Mouse (Mus musculus) intestine, embryonic 14.5 days (tissue): ENCODE results near the gene Rbm39. TPM values are rescaled to one million over a fixed set of nuclear protein-coding genes. Genes with fewer than 3 reads are reported as not detected.

Experiments used
- ATAC-seq: fragments of 200-750 bp; cut with Nextera tagmentation; replicated peaks from 2 replicates; pipeline ENCODE4 v1.8.0; 2017; ENCODE audit warnings: low read depth, moderate number of reproducible peaks, moderate TSS enrichment, moderate library complexity; ENCODE audit not compliant: low FRiP score, low TSS enrichment
- DNase-seq: peaks from one replicate; pipeline ENCODE4 v3.0.0-alpha.2; 2018; ENCODE audit warnings: low spot score
- H3K27ac ChIP-seq: fragments of 300-500 bp; sonication (generic); 2 replicates; pipeline ENCODE4 v1.5.1; 2014; ENCODE audit warnings: low read depth, mild to moderate bottlenecking, control low read depth
- H3K27me3 ChIP-seq: fragments of 300-500 bp; sonication (generic); replicated peaks from 2 replicates; pipeline ENCODE4 v1.6.1; 2014; ENCODE audit warnings: low read length, control low read depth; ENCODE audit not compliant: control insufficient read depth, insufficient read depth
- H3K36me3 ChIP-seq: fragments of 300-500 bp; sonication (generic); 2 replicates; pipeline ENCODE4 v1.6.1; 2014; ENCODE audit warnings: low read length, control low read depth; ENCODE audit not compliant: control insufficient read depth, insufficient read depth
- H3K4me1 ChIP-seq: fragments of 300-500 bp; sonication (generic); replicated peaks from 2 replicates; pipeline ENCODE4 v1.6.1; 2014; ENCODE audit warnings: low read length, control low read depth, mixed read lengths; ENCODE audit not compliant: control insufficient read depth, insufficient read depth
- H3K4me2 ChIP-seq: fragments of 300-500 bp; sonication (generic); 2 replicates; pipeline ENCODE4 v1.6.1; 2014; ENCODE audit warnings: low read length
- H3K4me3 ChIP-seq: fragments of 300-500 bp; sonication (generic); 2 replicates; pipeline ENCODE4 v1.5.1; 2014; ENCODE audit warnings: low read depth, low read length, control low read depth, mixed read lengths
- H3K9ac ChIP-seq: fragments of 300-500 bp; sonication (generic); 2 replicates; pipeline ENCODE4 v1.6.1; 2014; ENCODE audit warnings: mild to moderate bottlenecking, low read length
- H3K9me3 ChIP-seq: fragments of 300-500 bp; sonication (generic); 2 replicates; pipeline ENCODE4 v1.6.1; 2016; ENCODE audit warnings: low read length, control low read depth; ENCODE audit not compliant: control insufficient read depth
- WGBS: fragments of 180-500 bp; shearing (Covaris S2); extraction: QIAGEN DNeasy Blood & Tissue Kit; methylation state at CpG from one replicate; pipeline ENCODE4 v1.1.7; 2014; 5-methylcytosine and 5-hydroxymethylcytosine counted together
- polyA plus RNA-seq: library from polyadenylated mRNA; unstranded; fragments of >200 nt; fragmentation: Nextera tagmentation; extraction: Ambion mirVana; gene quantifications from 2 replicates; pipeline ENCODE4 v1.2.1, GENCODE M21; 2014

Gene Rbm39
- polyA plus RNA-seq, 1 experiment from 2014 or later, result 622 TPM

GRCm38 (mm10) chr2:156199944-156200343 is 19.9 kb upstream of the Rbm39 start:
- H3K4me1 ChIP-seq, result peaks cover 29% of the 10 kb centered on the region
- H3K27me3 ChIP-seq, result no peaks in the 10 kb centered on the region
- no peak overlapping the region for H3K27ac ChIP-seq
- H3K4me2 ChIP-seq, result no peak overlapping the region
- H3K9ac ChIP-seq, result no peak overlapping the region
- DNase-seq (no peak), ATAC-seq (no peak)
- WGBS, result 64% methylated on average over 3 of the region's 3 CpGs
- no peak overlapping the region for H3K4me3 ChIP-seq
- no peaks in the 10 kb centered on the region for H3K9me3 ChIP-seq
- H3K36me3 ChIP-seq, result no peaks in the 10 kb centered on the region; the same call in 1 of the 2 replicates

GRCm38 (mm10) chr2:156197129-156197911 is 17.3 kb upstream of the Rbm39 start:
- Histone ChIP-seq H3K27ac (peak overlapping the region; percentile 96), H3K4me1 (peaks cover 19% of the 10 kb centered on the region), H3K9ac (peak overlapping the region; percentile 88), H3K4me2 (peak overlapping the region; percentile 83), H3K9me3 (no peaks in the 10 kb centered on the region), H3K36me3 (no peaks in the 10 kb centered on the region; the same call in 1 of the 2 replicates), H3K4me3 (peak overlapping the region; percentile 73), H3K27me3 (no peaks in the 10 kb centered on the region)
- ATAC-seq (no peak), DNase-seq (no peak)
- WGBS, result 3% methylated on average over 17 of the region's 17 CpGs

- Histone ChIP-seq H3K9ac (peak within 1 kb of the TSS; percentile 88), H3K9me3 (no peaks in the 10 kb centered on the region), H3K27me3 (no peaks in the 10 kb centered on the region), H3K27ac (peak within 1 kb of the TSS; percentile 96), H3K4me1 (peaks cover 18% of the 10 kb centered on the region), H3K4me2 (peak within 1 kb of the TSS; percentile 83), H3K36me3 (no peaks in the 10 kb centered on the region; the same call in 1 of the 2 replicates), H3K4me3 (peak within 1 kb of the TSS; percentile 73)
- under 1% methylated on average over 77 of the region's 88 CpGs for WGBS
- ATAC-seq (peak; percentile 99), DNase-seq (peak; percentile 100)
These were observed 16.5 kb upstream of the Rbm39 start, which contains the start of gene Phf20 for GRCm38 (mm10) chr2:156196302-156197128. Gene Phf20 (plus strand): TSS chr2:156196466.

GRCm38 (mm10) chr2:156194571-156194970 is 14.5 kb upstream of the Rbm39 start:
- H3K4me3 ChIP-seq, result no peak overlapping the region
- H3K9ac ChIP-seq, result no peak overlapping the region
- H3K27me3 ChIP-seq, result no peaks in the 10 kb centered on the region
- H3K4me1 ChIP-seq, result peaks cover 14% of the 10 kb centered on the region
- ATAC-seq, result no peak
- H3K36me3 ChIP-seq, result no peaks in the 10 kb centered on the region
- no peak overlapping the region for H3K27ac ChIP-seq
- H3K9me3 ChIP-seq, result no peaks in the 10 kb centered on the region
- no peak overlapping the region for H3K4me2 ChIP-seq
- DNase-seq, result no peak

- DNase-seq (no peak), ATAC-seq (no peak)
- Histone ChIP-seq H3K27me3 (no peaks in the 10 kb centered on the region), H3K4me2 (no peak overlapping the region), H3K27ac (no peak overlapping the region), H3K4me3 (no peak overlapping the region), H3K9me3 (no peaks in the 10 kb centered on the region), H3K9ac (no peak overlapping the region), H3K4me1 (peaks cover 7% of the 10 kb centered on the region), H3K36me3 (no peaks in the 10 kb centered on the region)
- WGBS, result 87% methylated on average over 3 of the region's 3 CpGs
These were observed 13.2 kb upstream of the Rbm39 start for GRCm38 (mm10) chr2:156193066-156193862.

GRCm38 (mm10) chr2:156192068-156192467 is 12.0 kb upstream of the Rbm39 start:
- DNase-seq (no peak), ATAC-seq (no peak)
- Histone ChIP-seq H3K4me1 (peaks cover 4% of the 10 kb centered on the region; the same call in 1 of the 2 replicates), H3K27me3 (no peaks in the 10 kb centered on the region), H3K36me3 (no peaks in the 10 kb centered on the region), H3K9me3 (no peaks in the 10 kb centered on the region), H3K4me3 (no peak overlapping the region), H3K9ac (no peak overlapping the region), H3K27ac (no peak overlapping the region), H3K4me2 (no peak overlapping the region)
- 74% methylated on average over 2 of the region's 2 CpGs for WGBS

GRCm38 (mm10) chr2:156191540-156191939 is 11.5 kb upstream of the Rbm39 start:
- Histone ChIP-seq H3K4me2 (no peak overlapping the region), H3K36me3 (no peaks in the 10 kb centered on the region), H3K4me1 (peaks cover 4% of the 10 kb centered on the region; the same call in 1 of the 2 replicates), H3K27me3 (no peaks in the 10 kb centered on the region), H3K4me3 (no peak overlapping the region), H3K27ac (no peak overlapping the region), H3K9me3 (no peaks in the 10 kb centered on the region), H3K9ac (no peak overlapping the region)
- ATAC-seq, result no peak
- no peak for DNase-seq
- 94% methylated on average over 2 of the region's 2 CpGs for WGBS
